Mouse (Mus musculus) brain, embryonic 14.5 days (tissue): Measurements from ENCODE around the gene Rps4x.

Experiments used
- CTCF ChIP-seq: fragments of 200-500 bp; IDR thresholded peaks from 2 replicates; pipeline ENCODE4 v1.5.1; 2012; ENCODE audit warnings: inconsistent platforms, mild to moderate bottlenecking, moderate library complexity, borderline replicate concordance; ENCODE audit not compliant: insufficient read depth, insufficient read length; ENCODE audit errors: extremely low read depth
- POLR2A ChIP-seq: fragments of 200-500 bp; IDR thresholded peaks from 2 replicates; pipeline ENCODE4 v1.6.1; 2012; ENCODE audit warnings: mild to moderate bottlenecking, inconsistent platforms, borderline replicate concordance; ENCODE audit not compliant: poor library complexity, insufficient read depth, insufficient read length, severe bottlenecking; ENCODE audit errors: extremely low read depth

DNA sequence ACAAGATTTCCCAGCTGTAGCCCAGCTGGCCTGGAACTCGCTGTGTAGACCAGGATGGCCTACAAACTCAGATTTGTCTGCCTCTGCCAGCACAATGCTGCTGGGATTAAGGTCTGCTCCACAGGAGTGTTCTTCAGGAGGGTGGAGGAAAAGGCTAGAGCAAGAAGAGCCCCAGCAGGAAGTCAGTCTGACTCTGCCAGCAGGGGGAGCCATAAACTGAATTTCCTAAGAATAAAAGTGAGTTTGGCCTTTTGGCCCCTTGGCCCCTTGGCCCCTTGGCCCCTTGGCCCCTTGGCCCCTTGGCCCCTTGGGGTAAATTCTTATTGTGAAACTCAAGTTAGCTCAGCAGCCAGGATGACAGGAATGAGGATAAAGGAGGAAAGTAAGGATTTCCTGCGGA, 29.4 kb downstream of the Rps4x start:
- TF ChIP-seq CTCF: no peak
- TF ChIP-seq POLR2A: no peak
